Mouse (Mus musculus) cerebellum, adult (tissue): ENCODE measurements at regions not wholly inside any gene's neighbourhood (a gene's known extent, or its start where the extent isn't known, plus 50 kb on each side); places are given as distances from the start of the nearest gene placed in this dataset.
"Not testable (repeated sequence)": the region's sequence is repeated elsewhere in the genome, so short reads cannot be mapped to it uniquely, and the experiment has no call there.

Experiments used
- ATAC-seq: cut with Nextera tagmentation; 2 replicates; pipeline ENCODE4 v1.9.2; 2017; ENCODE audit warnings: mild to moderate bottlenecking, moderate library complexity, mixed read lengths; ENCODE audit not compliant: insufficient number of reproducible peaks, low FRiP score, low TSS enrichment

DNA sequence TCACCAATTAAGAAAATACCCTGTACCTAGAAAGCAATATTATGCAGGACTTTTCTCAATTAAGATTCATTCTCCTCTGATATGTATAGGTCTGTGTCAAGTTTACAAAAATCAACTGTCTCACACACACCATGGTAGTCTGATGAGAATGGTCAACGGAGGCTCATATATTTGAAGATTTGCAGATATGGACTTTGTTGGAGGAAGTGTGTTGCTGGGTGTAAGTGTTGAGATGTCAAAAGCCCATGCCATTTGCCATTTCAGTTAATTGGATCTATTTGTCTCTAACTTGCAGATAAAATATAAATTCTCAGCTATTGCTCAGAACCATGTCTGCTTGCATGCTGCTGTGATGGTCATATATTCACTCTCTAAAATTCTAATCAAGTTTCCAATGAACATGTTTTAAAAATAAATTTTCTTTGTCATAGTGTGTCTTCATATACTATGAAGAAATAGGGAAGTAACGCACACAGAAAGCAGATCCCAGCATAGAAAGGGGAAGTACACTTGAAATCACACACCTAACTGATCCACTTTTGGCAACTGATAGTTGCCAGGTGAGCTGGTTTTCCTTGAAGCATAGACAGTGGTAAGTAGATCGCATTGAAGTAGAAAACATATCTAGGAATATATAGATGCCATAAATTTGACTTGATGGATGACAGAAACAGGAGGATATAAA lies 326.4 kb downstream of the Gm11232 start:
- ATAC-seq: no peak

DNA sequence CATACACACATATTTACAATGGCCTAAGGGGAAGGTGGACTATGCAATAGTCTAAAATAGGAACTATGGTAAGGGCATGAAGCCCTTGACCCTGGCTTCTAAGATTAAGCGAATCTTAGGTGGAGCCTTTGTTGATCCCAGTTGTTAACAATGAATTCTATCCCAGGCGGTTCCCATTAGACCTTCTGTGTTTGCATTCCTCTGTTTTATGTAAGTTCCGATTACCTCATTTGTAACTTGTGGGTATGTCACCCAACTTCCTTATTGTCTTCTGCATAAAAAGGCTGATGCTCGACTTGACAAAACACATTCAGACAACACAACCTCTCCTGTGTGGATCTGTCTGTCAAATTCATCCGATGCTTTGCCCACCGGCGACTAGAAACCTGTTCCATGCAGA lies 335.6 kb downstream of the Gm11232 start:
- not testable (repeated sequence) for ATAC-seq

DNA sequence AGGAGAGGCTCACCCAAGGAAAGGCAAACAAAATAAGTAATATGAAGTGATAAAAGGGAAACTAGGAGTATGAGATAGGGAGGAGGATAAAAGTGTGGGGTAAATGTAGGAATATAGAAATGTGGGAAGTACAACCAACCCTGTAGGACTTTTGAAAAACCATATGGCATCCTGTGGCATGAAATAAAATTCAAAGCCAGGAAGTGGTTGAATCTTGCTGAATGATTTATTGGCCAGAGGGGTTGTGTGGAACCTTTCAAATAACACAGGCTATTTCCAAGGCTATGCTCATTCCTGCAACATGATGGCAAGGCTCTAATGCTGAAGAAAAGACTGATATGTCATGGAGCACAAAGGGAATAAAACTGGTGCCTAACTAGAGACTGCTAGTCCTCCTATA lies 347.9 kb downstream of the Gm11232 start:
- no peak for ATAC-seq

DNA sequence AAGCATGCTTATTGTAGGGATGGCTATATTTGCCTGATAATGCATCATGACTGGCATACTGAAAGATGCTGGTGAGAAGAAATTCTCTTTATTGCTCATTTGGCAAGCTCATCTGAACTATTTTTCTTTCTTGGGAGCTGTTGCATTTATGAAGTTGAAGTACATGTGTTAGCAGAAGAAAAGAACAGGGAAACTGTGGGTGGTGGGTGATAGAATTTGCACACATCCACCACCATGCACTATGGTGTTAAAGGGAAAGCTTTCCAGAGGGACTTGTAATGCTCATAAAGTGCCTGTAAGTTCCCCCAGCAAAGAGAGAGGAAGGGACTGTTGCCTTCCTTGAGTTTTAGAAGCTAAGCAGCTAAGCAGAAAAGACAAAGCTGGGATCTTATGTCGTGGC lies 367.3 kb downstream of the Gm11232 start:
- ATAC-seq: no peak

DNA sequence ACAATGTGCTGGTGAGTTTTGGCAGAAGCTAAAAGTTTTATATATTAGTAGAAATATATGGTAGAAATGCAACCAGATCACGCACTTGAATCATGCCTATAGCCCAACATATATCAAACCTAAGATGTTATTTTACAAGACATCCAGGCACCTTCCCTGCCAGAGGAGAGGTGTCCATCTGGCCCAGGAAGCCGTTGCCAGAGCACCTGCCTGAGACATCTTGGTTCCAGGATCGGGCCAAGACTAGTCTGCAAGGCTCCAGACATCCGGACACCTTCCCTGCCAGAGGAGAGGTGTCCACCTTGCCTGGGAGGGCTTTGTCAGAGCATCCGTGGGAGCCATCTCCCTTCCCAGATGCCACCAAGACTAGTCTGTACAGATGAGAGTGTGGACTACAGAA lies 388.5 kb downstream of the Gm11232 start:
- no peak for ATAC-seq

DNA sequence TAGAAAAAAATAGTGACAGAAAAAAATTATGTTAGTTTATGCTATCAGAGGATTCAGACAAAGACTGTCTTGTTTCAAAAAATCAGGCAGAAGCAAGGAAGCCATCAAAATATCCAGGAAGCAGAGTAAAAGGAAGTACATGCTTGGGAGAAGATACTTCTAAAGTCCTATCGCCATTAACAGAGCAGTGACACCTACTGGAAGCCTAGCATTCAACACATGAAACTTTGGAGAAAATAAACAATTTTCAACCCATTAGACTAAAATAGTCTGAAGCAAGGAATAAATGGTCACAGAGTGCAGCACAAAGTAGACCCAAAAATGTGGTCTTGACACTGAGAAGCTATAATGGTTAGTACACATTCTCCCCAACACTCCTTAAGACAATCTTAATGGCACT lies 394.0 kb downstream of the Gm11232 start:
- ATAC-seq: no peak

DNA sequence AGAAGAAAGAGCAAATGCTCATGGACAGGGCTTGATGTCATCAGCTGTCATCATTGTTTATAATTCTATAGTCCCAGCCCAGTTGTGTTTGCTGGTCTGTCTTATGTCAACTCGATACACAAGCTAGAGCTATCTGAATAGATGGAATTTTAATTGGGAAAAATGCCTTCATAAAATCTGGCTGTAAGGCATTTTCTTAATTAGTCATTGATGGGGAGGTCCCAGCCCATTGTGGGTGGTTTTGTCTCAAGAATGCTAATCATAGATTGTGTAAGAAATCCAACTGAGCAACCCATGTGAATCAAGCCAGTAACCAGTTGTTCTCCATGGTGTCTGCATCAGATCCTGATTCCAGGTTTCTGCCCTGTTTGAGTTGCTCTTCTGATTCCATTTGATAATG lies 400.1 kb downstream of the Gm11232 start:
- ATAC-seq: no peak

DNA sequence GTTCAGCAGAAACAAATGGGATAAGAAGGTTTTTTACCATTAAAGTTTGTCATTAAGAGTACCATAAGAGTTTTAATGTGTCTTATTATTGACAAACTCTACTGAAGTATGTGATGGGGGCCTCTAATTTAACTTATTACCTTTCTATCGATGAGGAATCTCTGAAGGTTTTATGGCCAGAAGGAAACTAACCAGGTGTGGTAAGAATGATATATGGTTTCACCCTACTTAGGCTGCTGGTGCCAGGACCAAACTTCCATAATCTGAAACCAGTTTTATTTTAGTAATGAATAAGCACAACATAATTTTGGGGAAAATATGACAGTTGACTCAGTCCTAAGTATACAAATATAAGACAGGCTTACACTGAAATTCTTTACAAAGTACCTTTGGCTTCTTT lies 401.1 kb downstream of the Gm11232 start:
- no peak for ATAC-seq

DNA sequence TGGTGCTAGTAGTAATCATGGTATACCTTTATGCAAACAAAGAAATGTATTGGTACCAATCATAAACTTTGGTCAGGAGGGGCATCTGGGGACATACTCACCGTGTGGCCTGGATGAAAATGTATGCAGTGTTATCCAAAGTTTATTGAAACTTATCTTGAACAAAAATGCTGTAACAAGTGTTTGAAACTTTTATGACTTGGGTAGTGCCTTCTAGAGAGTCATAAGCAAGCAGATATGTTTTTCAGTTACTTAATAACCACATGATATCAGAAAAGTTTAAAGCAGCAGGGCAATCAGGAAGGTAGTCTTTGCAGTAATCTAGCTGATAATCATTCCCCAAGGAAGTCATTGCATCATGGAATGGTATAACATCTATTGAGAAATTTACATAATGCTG lies 401.5 kb downstream of the Gm11232 start:
- ATAC-seq: no peak

DNA sequence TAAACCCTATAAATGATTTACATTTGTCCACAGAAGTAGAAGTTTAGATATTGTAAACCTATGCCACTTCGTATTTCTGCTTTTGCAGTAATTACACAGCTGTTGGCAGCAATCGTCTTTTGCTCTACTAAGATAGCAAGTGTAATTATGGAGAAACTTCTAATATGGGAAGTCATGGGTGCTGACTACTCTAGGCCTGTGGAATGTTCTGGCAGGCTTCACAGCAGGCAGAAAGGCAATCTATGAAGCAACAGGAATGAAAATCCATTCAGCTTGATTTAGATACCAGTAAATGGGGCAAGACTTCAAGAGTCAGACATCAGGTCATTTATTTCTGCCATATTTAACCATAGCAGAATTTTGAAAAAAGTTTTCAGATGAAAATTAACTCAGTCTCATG lies 405.9 kb downstream of the Gm11232 start:
- ATAC-seq: no peak

DNA sequence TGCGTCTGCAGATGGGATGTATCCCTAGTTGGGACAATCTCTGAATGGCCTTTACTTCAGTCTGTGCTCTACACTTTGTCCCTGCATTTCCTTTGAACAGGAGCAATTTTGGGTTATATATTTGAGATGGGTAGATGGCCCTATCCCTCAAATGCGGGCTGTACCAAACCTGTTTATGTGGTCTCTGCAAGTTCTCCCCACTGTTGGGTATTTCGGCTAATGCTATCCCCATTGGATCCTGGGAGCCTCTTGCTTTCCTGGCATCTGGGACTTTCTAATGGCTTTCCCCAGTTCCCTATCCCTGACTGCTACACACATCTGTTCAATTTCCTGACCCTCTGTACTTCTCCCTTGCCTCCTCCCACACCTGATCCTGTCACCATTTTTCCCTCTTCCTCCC lies 414.7 kb downstream of the Gm11232 start:
- ATAC-seq: no peak

DNA sequence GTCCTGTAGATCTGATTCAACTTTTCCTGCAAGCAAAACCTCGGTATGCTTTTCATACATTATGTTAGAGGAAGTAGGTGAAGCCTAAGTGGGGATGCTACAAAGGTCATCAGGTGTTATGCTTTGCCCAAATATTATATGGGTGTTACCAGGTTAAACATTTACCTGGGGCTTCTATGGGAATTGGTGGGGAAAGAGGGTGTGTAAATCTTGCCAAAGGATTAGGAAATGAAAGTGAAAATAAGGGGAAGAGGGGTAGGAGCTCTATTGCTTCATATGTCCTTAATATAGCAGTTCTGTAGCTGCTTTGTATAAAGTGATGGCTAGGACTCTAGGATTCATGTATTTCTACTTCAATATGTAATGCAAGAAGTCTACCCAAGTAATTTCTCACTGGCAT lies 419.2 kb downstream of the Gm11232 start:
- ATAC-seq: no peak

DNA sequence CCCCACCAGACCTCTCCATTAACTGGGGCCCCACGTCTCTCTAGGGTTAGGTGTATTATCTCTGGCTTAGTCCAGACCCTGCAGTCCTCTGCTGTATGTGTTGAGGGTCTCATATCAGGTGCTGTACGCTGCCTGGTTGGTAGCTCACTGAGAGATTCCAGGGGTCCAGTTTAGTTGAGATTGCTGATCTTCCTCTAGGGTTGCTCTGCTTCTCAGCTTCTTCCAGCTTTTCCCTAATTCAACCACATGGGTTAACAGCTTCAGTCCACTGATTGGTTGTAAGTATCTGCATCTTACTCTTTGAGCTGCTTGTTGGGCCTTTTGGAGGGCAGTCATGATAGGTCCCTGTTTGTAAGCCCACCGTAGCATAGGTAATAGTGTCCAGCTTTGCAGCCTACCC lies 425.1 kb downstream of the Gm11232 start:
- no peak for ATAC-seq

DNA sequence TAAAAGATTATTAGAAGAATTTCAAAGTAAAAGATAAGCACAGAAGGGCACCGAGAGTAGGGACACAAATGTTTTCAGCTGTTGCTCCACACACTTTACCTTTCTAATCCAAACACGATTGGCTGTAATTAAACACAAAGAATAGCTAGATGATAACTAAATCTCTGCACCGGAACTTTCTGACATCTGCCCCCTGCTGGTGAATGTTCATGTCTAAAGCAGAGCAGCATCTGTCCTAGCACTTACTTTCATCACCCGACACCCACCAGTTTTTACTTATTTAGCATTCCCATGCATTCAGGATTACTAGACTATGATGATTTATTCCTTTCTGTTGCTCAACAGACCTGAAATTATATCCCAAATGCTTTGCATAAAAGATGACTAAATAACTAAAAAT lies 425.7 kb downstream of the Gm11232 start:
- ATAC-seq: no peak

DNA sequence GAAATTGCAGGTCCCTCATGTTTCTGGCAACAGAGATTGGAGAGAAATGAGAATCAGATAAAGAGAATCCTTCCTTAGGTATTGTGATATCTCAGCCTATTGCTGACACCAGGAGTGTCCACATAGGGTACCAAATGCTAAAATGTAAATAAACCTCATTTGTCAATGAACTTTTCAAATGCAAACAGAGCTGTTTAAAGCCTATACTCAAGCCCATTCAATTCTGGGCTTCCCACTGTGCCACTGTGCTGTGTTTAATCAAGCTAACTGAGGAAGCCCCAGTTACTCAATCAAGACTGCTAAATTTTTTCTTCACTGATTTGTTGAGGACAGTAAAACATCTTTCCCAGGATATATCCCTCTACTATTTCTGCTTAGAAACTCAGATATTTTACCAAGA lies 441.2 kb downstream of the Gm11232 start:
- no peak for ATAC-seq

DNA sequence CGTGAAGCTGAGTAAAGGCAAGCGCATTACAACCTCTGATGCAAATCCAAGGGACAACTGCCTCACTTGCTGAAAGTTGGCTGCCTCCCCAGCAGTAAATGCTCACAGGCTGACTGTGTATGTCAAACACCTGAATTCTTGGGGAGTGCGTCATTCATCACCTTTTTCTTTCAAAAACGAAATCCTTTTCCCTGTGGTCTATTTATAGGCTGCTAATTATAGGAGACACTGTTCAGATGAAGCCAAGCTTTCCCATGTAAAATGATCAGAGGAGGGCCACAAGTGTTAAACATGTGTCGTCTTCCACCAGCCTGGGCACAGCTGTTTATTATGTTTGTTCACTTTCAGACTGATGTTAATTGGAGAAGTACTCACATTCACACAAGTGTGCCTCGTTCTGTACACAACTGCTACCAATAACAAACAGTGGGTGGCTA lies 450.6 kb downstream of the Gm11232 start:
- ATAC-seq: no peak

DNA sequence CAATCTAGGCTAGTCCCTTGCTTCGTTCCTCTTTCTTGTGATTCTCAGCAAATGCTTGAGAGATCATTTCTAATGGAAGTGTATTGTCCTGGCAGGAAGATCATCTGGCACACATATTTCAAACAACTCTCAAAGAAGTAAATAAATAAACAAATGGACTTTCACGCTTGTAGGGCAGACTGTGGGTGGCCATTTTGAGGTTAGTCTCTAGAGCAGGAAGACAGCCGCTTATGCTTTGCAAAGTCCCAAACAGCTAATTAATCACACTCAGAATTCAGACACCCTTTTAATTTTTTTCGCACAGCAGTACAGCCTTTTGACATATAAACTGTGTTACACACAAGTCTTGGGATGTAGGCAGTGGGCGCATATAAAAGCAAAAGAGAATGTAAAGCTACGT lies 451.1 kb downstream of the Gm11232 start:
- ATAC-seq: no peak

DNA sequence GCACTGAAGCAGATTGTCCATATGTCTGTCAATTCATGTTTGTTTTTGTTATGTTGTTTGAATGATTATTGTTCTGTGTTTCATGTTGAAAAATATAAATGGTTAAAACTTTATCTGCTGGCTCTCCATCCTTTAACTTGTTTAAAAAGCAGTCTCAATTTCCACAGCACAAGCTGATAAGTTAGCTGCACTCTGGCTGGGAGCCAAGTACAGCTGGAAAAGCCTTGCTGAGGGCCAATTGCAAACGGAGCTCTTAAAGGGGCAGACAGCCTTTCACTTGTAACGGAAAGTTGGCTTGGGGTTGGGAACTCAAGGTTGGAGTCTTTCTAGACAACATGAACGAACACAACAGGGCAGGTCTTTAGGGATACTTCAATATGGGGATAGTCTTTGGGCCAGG lies 462.0 kb downstream of the Gm11232 start:
- not testable (repeated sequence) for ATAC-seq

DNA sequence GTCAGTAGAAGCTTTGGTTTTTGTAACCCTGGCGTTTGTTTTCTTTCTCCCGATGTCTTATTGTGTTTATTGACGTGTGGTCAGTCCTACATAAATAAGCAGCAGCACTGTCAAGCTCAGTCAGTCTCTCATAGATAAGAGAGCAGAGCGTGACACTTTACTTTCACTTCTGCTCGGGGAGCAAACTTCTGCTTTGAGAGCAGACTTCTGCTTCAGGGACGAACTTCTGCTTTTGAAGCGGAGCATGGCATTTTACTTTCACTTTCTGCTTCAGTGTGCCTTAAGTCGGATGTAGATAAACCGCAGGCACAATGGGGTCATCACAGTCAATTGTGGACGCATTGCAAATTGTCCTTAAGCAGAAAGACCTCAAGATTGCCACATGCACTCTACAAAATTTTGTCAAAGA lies 466.0 kb downstream of the Gm11232 start:
- no peak for ATAC-seq

DNA sequence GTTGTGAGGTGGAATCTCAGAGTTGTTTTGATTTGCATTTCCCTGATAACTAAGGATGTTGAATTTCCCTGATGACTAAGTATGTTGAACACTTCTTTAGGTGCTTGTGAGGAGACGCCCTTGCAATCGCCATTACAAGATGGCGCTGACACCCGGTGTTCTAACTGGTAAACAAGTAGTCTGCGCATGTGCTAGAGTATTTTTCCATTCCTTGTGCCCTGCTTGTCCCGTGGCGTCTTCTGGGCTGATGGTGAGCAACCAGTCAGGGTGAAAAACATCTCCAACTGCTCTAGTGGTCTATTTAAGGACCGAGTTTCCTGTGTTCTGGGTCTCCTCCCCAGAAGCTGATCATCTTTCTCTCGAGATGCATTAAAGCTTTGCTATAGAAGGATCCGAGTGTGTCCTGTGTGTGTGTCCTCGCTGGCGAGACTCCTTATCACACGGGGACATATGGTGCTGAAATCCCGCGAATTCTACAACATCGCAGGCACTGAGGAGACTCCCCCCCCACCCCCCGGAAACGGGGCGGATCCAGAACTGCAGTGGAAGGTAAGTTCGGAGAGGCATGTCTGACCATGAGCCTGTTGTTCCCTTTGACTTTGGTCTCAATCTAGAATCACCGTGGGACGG lies 466.5 kb downstream of the Gm11232 start:
- ATAC-seq: not testable (repeated sequence)

DNA sequence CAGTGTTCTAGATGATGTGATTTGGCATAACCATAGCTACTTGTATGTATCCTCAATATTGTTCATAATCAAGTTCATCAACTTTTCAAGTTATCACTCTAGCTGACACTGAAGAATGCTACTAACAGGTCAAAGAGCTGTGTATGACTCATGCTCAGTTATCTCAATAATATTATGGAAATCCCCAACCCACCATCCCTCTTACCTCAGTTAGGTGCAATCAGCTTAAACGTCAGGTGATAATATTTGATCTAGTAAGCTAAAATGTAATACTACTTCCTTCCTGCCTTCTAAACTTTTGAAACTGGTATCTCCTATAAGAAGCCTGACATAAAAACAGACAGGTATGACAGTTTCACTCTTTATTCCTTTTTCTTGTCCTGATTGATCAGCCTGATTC lies 474.6 kb downstream of the Gm11232 start:
- no peak for ATAC-seq

DNA sequence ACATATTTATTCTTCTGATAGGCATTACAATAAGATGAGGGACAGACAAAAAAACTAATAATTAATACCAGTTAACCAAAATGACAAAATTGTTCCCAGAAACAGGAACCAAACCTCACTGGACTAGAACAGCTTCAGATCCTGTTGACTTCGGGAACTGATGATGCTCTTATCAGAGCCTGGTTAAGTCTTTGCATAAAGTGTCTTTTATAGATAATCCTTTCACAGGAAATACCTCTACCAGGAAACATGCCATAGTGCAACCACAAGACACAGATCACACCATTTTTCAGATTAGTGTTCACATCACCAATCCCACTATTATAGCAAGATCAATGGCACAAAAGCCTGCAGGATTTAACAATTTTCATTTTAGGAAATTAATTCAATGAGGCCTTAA lies 478.1 kb downstream of the Gm11232 start:
- ATAC-seq: no peak
